Mouse (Mus musculus) gastrocnemius, postnatal 36 days (tissue): ENCODE measurements around the gene Nbea. TPM values are rescaled to one million over a fixed set of nuclear protein-coding genes. Genes with fewer than 3 reads are reported as not detected.

ENCODE experiments used
- DNase-seq, 2 experiments: peaks; one replicate each; pipeline ENCODE4 v3.0.0; 2022
- intact Hi-C: fragments of 180-260 bp; cut with DNase I; formaldehyde crosslinking; loops from one replicate; pipeline ENCODE4 v1.15.1; 2025
- total RNA-seq, 2 experiments: library from RNA; stranded (reverse); gene quantifications; 2 replicates each; pipeline ENCODE4 v1.2.3; 2021

Nbea gene
- total RNA-seq, 2 experiments from 2014 or later, result 4.4 to 4.7 TPM

DNA sequence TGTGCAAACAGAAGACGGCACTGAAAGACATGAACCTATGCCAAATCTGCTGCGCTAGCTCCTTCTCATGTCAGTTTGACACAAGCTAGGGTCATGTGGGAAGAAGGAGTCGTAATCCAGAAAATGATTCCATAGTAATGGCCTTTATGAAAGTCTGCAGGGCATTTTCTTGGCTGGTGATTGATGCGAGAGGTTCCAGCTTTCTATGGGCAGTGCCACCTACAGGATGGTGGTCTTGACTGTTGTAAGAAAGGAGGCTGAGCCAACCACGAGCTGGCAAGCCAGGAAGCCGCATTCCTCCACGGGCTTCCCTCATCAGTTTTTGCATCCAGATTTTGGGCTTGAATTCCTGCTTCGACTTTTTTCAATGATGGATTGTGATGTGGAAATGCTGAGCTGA lies 425.2 kb downstream of the Nbea start:
- intact Hi-C loops, result loop anchor here (5.0 kb wide), 1 partner anchor 236 kb away; no protein-coding TSS in a partner anchor
- no peak for DNase-seq

DNA sequence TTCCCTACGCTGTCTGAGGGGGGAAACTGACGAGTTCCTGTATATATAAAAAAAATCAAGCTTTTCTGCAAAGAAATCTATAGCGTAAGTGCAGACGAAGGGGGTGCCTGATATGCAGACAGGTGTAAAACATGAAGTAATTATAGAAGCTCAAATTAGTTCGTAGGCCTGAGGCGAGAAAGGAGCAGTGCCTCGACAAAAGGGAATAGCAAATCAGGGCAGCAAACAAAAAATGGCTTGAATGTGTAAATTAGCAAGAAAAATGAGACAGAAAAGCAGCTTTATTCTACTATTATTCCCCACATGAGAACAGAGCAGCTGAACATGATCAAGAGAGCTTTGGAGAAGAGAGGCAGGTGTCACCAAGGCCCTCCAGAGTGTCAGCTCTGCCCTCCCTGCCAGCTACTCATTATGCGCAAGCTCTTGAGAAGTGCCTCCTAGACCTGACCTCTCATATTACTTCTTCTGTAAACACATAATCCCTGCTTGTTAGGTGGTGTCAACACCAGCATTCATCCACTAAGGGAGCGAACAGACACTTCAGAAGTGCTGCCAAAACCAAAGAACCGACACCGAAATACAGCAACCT lies 426.8 kb downstream of the Nbea start:
- intact Hi-C loops, result loop anchor here (5.0 kb wide), 1 partner anchor 234 kb away; no protein-coding TSS in a partner anchor
- no peak for DNase-seq

DNA sequence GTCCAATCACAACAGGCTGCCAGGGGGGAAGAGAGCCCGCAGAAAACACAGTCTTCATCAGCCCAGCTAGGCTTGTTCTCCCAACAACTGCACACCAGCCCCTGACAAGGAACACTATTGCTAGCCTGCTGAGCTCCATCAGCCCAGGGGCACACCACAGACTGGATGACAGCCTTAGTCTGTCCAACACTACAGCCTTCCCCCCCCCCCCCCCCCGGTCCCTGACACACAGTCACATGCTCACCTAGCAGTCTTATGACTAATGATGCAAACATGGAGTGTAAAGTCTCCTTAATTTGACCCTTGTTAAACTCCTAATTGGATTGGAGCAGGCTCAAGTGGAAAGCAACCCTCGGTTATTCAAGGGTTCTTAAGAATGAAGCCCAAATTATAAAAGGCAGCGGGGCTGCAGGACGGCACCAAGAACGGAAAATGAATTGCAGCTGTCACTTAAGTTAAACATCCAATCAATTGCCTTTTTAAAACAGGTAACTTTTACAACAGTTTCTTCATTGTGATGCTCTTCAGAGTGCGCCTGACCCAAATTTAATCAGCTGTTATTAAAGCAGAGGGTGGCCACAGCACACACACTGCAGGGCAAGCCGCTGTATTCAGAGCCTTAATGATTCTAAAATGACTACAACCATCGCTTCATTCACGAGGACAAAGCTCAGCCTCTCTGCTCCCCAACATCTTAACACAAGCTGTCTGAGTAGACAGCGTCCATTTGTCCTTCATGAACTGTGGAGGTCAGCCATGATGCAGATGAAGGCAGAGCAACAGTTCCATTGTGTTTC lies 427.5 kb downstream of the Nbea start:
- intact Hi-C loops, result loop anchor here (5.0 kb wide), 1 partner anchor 234 kb away; no protein-coding TSS in a partner anchor

DNA sequence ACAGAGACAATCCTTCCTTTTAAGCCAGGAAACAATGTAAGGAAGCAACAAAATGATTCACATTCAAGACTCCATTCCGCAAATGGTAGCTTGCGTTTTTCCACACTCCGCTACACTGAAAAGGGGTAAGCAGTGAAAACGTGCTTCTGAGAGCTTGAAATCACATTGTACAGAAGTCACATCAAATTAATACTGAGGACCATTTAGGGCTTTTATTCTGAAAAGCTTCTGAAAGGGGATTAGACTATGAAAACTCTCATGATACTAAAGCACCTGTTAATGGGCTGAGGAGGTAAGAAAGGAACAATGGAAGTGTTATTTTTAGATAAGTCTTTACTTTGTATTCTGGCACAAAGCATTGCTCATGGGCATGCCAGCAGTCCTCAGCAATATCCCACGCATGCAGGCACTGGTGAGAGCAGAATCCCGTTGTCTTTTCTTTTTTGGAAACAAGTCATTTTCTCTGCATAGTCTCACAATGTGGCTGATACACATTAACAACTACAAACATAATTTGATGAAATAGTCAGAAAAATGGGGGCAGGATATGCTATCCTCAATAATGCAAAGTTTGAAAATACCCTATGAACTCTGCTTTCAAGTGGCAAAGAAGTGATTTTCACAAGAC lies 428.4 kb downstream of the Nbea start:
- intact Hi-C loops, result loop anchor here (5.0 kb wide), 1 partner anchor 233 kb away; no protein-coding TSS in a partner anchor
- DNase-seq, result no peak

More for the DNA sequence above, 427.5 kb downstream of the Nbea start:
- DNase-seq, result no peak

DNA sequence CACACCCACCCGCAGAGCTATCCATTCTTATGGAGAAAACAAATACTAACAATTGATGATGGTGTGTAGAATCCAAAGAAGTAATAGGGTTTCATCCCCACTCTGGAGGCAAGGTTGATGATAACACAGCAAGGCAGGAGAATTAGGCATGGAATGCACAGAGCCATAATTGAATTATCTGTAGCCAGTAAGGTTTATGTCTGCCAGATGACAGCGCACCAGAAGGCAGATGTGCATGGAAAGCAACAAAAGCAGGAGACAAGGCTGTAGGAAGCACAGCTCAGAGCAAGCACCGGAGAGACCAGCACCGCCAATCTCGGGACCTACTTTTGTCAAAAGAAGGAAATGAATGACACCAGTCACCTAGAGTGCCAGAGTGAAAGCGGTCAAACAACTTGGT lies 429.6 kb downstream of the Nbea start:
- no peak for DNase-seq
- intact Hi-C loops, result no loop called here

DNA sequence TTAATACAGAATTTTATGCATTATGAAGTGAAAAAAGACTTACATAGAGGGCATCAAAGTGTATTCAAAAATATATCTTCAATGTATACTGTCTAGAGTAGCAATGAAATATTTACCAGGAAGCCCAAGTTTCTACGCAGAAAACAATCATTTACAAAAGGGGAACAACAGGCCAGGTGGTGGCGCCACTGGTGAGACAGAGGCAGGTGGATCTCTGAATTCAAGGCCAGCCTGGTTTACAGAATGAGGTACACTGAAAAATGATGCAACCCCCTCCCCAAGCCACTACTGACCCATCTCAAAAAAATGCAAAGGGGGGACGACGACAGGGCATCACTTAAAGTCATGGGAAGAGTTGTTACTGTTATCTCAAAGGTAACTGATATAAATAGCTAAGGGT lies 430.9 kb downstream of the Nbea start:
- intact Hi-C loops, result no loop called here
- DNase-seq, result no peak

DNA sequence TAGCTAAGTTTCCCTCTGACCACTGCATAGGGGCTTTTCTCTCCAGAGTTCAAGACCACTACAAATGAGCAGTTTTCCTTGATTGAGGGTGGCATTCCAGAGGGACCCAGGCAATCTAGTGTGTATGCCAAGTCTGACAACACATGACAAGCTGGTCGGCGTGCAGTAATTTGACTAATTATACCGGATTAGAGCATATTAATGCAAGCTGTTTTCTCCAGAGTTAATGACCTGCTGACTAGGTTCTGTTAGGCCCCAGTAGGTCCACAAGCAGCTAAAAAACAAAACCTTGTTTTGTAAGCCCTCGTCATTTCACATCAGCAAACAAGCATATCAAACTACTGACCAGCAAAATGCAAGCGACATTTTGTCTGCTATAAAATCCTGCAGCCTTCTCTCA lies 432.1 kb downstream of the Nbea start:
- intact Hi-C loops, result no loop called here
- no peak for DNase-seq

DNA sequence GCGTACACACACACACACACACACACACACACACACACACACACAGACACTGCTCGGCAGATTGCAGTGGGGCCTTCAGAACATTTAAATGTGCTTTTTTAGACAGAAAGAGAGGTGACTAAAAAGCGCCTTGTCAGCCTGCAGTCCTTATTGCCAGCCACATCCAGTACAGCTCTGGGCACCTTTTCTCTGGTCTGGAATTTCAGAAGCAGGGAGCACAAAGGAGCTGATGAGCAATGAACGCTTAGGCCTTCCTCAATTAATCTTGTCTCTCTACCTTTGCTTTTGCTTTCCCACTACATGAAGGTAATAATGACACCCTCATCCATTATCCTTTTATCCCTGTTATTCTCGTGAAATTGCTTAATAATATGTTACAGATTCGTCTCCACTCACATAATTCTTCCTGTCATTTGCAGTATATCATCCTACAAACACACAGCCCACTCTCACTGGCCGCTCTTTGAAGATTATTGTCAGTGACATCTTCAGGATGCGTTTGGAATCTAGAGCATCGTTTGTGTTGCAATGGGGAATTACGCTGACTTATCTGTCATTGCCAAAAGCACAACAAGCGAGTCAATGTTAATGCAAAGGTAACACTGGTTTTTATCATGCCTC lies 432.9 kb downstream of the Nbea start:
- intact Hi-C loops, result no loop called here

DNA sequence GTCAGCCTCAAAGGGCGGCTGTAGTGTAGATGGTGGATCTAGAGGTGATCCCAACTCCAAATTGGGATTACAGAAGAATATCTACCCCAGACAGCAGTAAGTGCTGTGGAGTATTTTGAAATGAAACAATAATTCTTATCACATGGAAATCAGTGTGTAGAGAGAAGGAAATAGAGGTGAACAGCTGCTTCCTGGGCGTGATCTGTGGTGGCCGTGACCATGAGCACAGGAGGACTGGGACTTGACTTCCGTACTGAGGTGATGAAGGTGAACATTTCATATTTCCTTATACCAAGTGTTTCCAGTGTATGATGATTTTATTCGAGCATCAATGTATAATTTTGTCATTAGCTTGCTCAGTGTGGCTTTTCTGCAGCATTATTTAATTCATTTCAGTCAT lies 439.6 kb downstream of the Nbea start:
- no peak for DNase-seq
- intact Hi-C loops, result no loop called here

More for the DNA sequence above, 432.9 kb downstream of the Nbea start:
- no peak for DNase-seq

DNA sequence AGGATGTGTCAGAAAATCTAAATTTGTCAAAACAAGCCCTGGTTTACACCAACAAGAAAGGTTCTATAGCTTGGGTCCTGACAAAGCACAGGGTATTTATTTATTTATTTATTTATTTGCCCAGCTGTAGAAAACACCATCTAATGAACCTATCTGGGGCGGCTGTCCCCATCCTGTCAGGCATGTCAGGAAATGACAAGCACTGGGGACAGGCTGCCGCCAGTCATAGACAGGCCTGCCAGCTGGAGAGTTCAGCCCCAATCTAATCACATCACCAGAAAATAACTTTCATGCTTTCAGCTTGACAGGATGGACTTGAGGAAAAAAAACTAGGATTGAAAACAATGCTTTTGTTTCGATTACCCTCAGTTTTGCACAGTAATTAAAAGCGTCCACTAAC lies 440.8 kb downstream of the Nbea start:
- DNase-seq, result no peak
- intact Hi-C loops, result no loop called here

DNA sequence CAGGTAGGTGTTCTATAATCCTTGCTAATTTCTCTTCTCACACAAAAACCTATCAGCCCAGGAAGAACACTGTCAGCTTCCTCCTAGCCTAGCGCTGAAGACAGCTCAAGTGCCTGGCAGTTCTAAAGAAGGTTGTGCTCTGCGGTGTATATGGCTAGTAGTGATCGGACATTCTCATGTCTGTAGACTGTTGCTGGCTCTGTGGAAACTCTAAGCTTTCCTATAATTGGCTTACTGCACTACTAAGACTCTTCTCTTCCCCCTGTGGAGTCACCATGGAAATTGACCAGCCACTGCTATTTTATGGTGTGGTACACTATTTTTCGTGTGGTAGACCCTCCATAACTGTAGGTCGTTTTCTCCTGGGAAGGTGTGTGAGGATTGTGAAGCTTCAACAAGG lies 441.3 kb downstream of the Nbea start:
- intact Hi-C loops, result no loop called here
- DNase-seq, result no peak

DNA sequence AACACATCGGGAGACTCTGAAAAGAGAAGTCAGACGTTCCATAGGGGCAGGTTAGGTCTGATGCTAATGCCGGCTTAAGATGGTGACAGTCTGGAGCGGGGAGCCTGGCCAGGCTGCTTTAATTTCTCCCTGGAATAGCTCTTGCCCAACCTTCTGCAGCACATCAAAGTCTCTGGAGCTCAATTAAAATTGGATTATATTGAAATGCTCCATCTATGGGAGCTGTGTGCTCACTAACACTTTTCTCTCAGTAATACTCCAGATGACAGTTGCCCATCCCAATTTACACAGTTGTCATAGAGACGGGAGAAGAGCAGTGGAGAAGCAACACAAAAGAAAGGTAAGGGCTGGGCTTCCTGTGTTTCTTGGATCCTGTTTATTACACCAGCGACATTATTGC lies 442.1 kb downstream of the Nbea start:
- intact Hi-C loops, result no loop called here
- DNase-seq, result no peak

DNA sequence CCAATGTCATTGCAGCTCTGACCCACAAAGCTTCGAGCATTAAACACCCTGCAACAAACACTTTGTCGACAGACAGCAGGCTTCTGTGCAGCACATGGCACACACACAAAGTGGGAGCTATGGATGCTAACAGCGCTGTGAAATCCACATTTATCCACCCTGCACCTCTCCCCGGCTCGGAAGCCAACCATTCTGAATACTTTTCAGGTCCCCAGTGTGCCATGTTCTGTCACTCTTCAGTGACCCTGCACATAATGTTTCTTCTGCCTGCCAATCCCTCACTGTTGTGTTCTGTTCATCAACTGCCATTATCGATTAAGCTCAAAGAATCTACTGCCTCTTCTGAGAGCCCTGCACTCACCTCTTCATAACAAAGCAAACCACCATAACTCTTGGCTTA lies 449.8 kb downstream of the Nbea start:
- intact Hi-C loops, result no loop called here
- DNase-seq, result no peak

DNA sequence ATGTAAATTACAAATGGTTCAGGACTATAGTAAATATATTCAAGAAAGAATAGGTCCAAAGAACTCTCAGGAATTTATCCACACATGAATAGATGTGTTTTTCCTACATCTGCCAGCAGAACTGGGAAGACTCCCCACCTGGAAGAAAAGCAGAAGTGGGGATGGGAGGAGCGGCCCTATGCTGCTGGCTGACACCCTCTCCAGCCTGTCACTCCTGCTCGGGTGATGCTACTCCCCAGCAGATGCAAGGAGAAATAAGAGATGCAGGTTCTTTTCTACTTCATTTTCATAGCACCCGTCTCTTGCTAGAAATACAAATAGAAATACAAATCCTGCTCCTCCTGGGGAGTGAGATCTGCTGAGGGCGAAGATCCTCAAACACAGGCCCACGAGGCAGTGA lies 453.0 kb downstream of the Nbea start:
- intact Hi-C loops, result no loop called here
- no peak for DNase-seq

DNA sequence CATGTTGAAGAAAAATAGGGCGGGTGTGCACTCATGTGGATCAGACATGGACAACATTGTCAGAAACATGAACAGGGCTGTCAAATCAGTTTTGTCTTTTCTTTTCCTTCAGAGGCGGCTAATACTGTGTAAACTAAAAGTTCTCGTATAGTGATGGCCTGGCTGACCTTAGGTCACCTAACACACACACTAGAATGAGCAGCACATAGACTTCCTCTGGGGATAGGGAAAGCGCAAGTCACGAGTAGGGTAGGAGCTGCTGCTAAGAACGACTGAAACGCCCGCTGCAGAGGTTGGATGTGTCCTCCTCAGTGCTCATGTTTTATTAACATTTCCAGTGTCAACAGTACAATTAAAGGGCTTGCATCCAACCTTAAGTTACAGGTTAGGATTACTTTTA lies 453.4 kb downstream of the Nbea start:
- DNase-seq, result no peak

DNA sequence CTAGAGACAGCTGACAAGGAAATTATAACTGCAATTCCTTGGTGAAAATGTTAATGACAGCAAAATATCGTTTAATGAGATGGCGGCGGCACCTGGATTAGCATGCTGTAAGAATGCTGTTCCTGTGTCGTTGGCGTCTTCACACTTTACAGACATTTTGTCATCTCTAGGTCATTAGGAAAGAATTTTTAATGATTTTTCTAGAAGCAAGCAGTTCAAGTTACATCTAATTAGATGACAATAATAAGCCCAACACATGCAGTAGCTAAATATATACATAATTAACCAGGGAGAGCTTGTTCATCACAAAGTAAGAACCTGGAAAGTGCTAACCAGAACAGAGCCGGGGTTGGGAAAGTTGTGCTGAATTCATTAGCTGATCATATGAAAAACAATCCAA lies 469.2 kb downstream of the Nbea start:
- intact Hi-C loops, result no loop called here

More for the DNA sequence above, 453.4 kb downstream of the Nbea start:
- intact Hi-C loops, result no loop called here

DNA sequence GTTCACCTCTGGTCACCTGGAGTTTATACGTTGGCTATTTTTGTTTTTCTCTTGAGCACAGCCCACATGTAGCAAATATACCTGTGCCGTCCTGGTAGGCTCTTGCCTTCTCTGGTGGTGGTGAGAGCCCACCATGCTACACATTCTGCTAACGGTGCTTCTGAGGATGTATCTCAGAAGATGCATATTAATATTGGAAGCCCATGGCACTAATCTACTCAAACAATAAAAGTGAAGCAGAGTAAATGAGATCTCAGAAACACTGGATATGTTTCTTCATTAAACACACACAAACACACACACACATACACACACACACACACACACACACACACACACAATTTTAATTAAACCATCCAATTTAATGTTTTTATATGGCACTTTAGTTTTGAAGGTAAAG lies 469.6 kb downstream of the Nbea start:
- intact Hi-C loops, result no loop called here
- no peak for DNase-seq

More for the DNA sequence above, 469.2 kb downstream of the Nbea start:
- no peak for DNase-seq

DNA sequence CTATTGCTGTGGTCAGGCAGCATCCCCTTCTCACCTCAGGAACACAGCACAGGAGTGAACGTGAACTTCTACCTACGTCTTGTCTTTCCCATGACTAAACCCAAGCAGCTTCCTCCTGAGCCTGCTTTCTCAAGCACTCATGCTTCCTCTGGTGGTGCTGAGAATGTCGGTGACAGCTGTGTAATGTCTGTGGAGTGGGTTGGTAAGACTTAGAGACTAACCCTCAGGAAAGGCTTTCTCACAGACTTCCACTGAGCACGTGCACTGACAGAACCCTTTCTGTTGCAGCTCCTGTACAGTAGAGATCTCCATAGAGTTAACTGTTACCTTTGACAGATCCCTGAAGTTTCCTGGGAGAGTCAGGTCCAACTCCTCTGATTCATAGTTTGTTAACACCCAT lies 473.2 kb downstream of the Nbea start:
- DNase-seq, result no peak
- intact Hi-C loops, result no loop called here

DNA sequence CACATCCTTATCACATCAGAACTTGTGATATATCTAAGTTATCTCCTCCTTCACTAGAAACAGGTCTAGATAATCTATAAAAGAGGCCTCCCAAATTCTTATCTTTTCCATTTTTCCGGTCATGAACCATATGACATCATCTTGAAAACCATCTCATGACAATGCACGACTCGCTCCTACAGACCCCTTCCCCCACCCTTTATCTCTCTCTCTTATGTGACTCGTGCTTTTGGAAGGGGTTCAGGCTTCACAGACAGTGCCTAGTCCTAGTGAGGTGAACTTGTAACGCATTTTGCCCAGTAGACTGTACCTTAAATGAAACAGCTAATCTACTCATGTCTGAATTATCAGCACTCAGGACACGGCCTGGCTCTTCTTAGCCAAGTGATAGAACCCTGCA lies 481.9 kb downstream of the Nbea start:
- intact Hi-C loops, result no loop called here
- no peak for DNase-seq

DNA sequence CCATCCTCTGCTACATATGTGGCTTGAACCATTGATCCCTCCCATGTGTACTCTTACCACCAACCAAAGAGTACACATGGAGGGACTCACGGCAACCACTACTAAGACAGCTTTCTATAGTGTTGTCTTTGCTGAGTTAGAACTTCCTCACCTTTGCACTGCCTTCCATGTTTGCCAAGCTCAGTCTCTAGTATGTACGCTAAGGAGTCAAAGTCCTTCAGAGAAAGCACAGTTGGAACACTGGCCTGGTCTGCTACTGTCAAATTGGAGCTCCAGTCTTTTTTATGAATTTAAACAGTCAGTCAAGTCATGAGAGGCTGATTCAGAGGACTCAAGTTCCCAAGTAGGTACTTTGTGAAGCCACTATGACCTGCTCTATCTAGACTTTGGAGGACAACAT lies 486.3 kb downstream of the Nbea start:
- no peak for DNase-seq
- intact Hi-C loops, result no loop called here

DNA sequence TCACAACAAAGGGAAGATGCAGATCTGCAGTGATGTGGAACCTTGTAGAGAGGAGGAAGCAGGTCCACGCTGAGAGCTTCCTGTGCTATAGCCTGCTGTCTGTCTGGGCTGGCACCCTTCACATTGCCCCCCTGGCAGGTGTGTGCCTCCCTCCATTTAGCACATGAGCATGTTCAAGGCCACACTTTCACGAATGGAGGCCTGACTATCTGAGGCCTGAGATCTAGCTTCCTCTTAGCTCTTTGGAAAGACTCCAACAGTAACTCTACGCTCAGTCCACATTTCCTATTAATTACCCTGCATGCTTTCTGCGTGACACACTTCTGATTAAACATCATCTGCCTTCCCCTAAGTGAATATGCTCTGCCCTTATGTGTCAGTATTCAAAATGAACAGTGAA lies 490.4 kb downstream of the Nbea start:
- intact Hi-C loops, result no loop called here
- DNase-seq, result no peak
